Mouse (Mus musculus): ENCODE results near the gene Prcd.

GRCm38 (mm10) chr11:116658238-116658637, 4.9 kb downstream of the Prcd start:
- TF ChIP-seq CTCF (IDR thresholded peaks at IDR 0.05; ENCODE audit: borderline replicate concordance, insufficient read depth, low read length) (no peak), POLR2A (IDR thresholded peaks at IDR 0.05; ENCODE audit: low read depth, low read length) (no peak)

All from embryonic fibroblast, embryonic 13.5 days (primary cell).